Mouse (Mus musculus) C2C12 (cell line): ENCODE measurements around the gene Ate1.

ENCODE experiments used
- CTCF ChIP-seq: IDR thresholded peaks from one replicate; pipeline ENCODE4 v1.5.1; 2011; ENCODE audit not compliant: control insufficient read depth, insufficient read depth, insufficient read length
- MYOG ChIP-seq: IDR thresholded peaks from one replicate; pipeline ENCODE4 v1.6.1; 2011; ENCODE audit not compliant: control insufficient read depth, insufficient read length; ENCODE audit errors: extremely low read depth
- USF1 ChIP-seq: IDR thresholded peaks from one replicate; pipeline ENCODE4 v1.6.1; 2011; ENCODE audit warnings: low read depth, mild to moderate bottlenecking, control low read depth, moderate library complexity

DNA sequence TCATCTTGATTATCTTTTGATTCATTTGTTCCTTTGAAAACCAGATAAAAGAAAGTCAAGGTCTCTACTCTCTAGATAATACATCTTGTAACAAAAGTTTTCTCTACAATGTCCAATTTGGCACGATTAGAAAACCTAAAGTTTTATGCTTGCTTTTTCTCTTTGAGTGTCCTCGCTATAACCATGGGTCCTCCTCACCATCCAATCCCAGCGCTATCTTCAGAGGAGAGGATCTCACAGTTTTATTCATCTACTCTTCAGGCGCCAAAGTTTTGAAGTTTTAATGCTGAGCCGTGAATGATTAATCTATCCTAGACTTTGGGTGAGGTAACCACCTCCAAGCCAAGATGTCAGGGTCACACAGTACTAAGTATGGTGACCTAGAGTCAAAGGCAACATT, 84.4 kb downstream of the Ate1 start:
- TF ChIP-seq CTCF, result no peak
- TF ChIP-seq USF1, result no peak
- no peak for TF ChIP-seq MYOG
